Mouse (Mus musculus): Measurements from ENCODE around the gene Pik3c2a. TPM values are rescaled to one million over a fixed set of nuclear protein-coding genes. Genes with fewer than 3 reads are reported as not detected.
"Not testable (repeated sequence)": the region's sequence is repeated elsewhere in the genome, so short reads cannot be mapped to it uniquely, and the experiment has no call there.

Gene Pik3c2a
- polyA plus RNA-seq, 1 experiment, result 3.5 TPM

DNA sequence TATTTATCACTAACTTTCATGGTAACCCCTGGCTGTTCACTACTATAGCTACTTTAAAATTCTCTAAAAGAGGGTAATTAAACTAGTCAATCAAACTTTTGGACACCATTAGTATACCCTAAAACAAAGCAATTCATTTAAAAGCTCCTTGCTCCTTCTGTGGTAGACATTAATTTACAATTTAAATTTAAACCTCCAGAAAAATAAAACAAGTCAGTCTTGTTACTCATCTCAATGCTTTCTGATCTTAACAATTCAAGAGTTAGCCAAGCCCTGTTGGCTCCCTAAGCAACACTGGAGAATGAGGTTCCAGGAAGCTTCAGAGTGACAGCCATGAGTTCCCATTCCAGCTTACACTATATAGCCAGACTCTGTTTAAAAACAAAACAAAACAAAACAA, 22.2 kb downstream of the Pik3c2a start:
- no peak for DNase-seq (ENCODE audit: low read depth, low spot score)

DNA sequence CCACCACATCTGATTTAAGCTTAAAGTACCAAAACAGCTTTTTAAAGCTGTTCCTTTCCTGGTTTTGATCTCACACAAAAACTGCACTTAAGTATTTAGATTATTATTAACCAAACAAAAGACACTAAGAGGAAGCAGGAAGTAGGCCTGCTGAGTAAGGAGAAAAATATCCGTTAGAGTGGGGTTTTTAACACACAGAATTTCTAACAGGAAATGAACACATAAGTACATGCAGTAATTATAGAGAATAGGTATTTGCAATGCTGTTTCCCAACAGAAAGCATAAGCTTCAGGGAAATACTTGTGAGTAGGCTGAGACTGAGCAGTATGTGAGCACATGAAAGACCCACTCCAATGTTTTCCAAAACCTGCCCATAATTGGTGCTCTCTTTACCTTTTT, 33.8 kb downstream of the Pik3c2a start:
- 7% methylated on average over 1 of the region's 1 CpGs for WGBS
- no peak for DNase-seq (ENCODE audit: low read depth, low spot score)

DNA sequence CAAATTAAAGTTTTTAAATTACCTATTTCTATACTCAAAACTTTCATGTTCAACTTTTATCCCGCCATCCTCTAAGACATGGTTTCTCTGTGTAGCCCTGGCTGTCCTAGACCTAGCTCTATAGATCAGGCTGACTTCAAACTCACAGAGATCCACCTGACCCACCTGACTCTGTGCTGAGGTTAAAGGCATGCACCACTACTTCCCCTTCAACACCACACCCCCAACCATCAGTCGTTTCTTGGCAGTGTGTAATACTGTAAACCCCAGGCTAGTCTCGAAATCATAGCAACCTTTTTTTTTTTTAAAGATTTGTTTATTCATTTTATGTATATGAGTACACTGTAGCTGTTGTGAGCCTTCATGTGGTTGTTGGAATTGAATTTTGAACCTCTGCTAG, 50.9 kb downstream of the Pik3c2a start:
- no peak for DNase-seq (ENCODE audit: low read depth, low spot score)
- WGBS, result 55% methylated on average over 3 of the region's 3 CpGs

DNA sequence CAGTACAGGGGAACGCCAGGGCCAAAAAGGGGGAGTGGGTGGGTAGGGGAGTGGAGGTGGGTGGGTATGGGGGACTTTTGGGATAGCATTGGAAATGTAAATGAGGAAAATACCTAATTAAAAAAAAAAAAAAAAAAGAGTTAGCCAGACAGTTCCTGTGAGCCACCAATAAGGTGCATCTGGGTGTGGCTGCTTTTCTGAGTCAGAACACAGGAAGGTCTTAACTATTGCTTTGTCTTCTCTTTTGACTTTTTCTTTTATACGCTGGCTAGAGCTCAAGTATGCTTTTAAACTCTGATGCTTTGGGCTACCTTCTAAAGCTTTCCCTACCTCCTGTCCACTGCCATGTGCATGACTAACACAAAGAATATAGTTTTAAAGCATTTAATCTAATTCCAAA, 55.9 kb downstream of the Pik3c2a start:
- WGBS, result 92% methylated on average over 2 of the region's 2 CpGs
- DNase-seq (ENCODE audit: low read depth, low spot score), result not testable (repeated sequence)

DNA sequence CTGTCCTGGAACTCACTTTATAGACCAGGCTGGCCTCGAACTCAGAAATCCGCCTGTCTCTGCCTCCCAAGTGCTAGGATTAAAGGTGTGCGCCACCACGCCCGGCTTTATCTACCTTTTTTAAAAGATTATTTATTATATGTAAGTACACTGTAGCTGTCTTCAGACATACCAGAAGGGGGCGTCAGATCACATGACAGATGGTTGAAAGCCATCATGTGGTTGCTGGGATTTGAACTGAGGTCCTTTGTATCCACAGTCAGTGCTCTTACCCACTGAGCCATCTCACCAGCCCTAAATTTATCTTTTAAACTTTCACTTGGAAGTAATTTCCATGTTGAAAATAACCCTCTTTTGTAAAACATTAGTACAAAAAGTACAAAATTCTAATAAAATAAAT, 64.1 kb downstream of the Pik3c2a start:
- not testable (repeated sequence) for DNase-seq (ENCODE audit: low read depth, low spot score)
- WGBS, result 92% methylated on average over 6 of the region's 6 CpGs

DNA sequence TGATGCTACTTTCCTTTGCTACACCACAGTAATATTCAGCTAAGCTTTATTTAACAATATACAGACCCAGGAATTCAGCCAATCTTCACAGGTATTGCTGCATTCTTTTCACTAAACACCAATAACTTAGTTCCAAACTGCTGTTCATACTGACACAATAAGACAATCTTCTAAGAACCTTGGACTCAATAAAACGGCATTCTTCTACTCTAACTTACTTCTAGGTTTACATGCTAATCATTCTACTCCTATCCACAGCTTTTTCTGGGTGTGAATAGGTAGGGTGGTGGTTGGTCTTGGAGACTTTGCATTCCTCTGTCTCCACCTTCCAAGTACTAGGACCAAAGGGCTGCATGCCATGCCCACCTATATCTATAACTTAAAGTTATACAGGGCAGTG, 69.0 kb downstream of the Pik3c2a start:
- 42% methylated on average over 1 of the region's 1 CpGs for WGBS
- peak; percentile 53 for DNase-seq (ENCODE audit: low read depth, low spot score)

DNA sequence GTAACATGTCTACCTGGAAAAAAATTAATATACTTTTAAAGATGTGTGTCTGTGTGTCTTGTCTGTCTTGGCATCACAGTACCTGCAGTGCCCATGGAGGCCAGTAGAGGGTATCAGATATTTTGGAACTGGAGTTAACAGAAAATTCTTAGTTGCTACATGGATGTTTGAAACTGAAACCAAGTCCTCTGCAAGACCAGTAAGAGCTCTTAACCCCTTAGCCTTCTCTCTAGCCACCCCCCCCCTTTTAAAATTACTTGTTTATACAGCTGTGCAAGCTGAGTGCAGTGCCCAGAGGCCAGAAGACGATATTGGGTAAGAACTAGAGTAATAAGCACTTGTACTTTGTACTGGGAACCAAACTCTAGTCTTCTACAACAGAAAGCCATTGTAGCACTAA, 107.0 kb downstream of the Pik3c2a start:
- DNase-seq (ENCODE audit: low read depth, low spot score), result peak; percentile 39
- WGBS, result 5% methylated on average over 1 of the region's 1 CpGs

DNA sequence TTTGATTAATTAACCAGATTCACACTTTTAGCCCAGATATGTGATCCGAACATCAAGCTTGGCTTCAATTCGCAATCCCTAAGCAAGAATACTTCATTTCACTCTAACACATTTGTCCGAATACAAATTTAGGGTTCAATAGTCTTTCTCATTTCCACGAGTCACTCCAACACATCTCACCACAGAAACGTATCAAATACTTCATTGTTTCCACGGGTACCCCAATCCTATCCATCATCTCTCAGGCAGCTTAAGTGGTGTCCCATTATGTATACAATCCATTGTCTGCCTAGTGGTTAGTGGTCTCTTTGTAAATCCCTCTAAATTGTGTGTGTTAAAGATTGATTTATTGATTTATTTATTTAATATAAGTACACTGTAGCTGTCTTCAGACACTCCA, 108.1 kb downstream of the Pik3c2a start:
- no peak for DNase-seq (ENCODE audit: low read depth, low spot score)
- WGBS, result 78% methylated on average over 6 of the region's 6 CpGs

DNA sequence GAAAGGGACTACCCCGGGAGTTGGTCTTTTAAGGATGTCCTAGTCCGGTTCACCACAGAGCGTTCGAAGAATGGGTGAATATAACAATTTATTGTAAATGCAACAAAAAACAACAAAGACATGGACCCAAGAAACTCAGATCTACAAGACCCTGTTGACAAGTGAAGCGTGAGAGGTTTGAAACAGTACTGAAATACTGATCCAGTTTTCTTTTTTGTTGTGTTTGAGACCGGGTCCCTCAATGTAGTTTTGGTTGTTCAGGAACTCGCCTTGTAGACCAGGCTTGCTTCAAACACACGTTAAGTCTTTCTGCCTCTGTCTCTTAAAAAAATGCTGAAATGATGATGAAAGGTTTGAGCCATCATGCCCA, 108.6 kb downstream of the Pik3c2a start:
- WGBS, result 11% methylated on average over 8 of the region's 8 CpGs
- DNase-seq (ENCODE audit: low read depth, low spot score), result no peak

DNA sequence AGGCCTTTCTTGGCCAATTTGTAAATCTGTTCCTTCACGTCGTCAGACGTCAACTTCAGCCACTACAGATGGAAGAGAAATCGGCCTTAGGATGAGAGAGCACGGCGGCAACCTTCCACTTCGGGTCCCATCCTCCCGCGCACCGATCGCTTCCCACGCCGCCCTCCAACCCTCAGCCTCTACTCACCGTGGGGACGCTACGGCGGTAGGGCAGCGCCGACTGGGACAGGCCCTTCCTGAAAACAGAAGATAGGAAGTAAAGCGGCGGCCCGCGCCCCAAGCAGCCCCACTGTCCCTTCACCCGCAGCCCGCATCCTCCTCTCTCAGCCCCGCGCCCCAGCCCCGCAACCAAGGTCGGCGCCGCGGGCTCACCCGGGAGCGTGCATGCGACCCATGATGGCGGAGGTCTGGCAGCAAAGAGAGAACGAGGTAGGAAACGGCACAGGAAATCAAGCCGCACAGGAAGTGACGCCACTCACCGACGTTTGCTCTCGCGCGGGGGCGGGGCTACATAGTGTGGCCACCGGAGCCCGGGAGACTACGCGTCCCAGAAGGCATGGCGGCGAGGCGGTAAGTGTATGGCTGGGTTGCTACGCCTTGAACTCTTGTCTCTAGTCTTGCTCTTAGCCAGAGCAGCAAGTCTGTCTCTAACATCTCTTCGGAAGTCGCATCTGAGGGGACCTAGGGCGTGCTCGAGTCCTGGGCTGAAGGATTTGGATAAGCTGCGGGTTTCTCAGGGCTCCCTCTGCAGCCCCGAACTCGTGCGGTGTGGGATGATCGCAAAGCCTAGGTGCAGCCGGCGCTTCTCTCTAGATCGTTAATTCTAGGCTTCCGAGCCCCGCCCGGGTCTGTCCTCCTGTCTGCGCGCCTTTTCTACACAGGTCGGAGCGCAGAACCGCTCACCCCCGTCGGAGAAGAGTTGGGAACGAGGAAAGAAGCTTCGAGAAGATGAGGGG, 109.3 kb downstream of the Pik3c2a start, which contains the start of gene Rps13:
Rps13 (minus strand) TSS at position 483 of the 956 bp plus-strand sequence.
- under 1% methylated on average over 78 of the region's 78 CpGs for WGBS

DNA sequence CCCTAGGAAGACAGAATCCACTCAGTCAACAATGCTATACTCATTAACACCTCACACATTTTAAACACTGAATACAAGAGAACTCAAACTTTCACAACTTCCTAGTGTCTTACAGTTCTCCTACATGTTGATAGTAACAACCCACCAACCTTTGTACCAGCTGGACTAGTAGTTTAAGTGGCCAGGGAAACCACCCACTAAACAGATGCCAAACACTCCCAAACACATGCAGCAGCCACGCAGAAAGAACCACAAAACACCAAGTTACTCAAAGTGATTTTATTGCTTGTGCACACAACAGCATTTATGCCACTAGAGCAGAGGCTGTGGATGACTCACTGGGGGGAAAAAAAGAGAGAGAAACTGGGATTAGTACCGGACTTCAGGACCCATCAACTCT, 112.0 kb downstream of the Pik3c2a start:
- no peak for DNase-seq (ENCODE audit: low read depth, low spot score)
- 41% methylated on average over 2 of the region's 2 CpGs for WGBS

More for the DNA sequence above, 109.3 kb downstream of the Pik3c2a start, which contains the start of gene Rps13:
- DNase-seq (ENCODE audit: low read depth, low spot score), result peak; percentile 85

DNA sequence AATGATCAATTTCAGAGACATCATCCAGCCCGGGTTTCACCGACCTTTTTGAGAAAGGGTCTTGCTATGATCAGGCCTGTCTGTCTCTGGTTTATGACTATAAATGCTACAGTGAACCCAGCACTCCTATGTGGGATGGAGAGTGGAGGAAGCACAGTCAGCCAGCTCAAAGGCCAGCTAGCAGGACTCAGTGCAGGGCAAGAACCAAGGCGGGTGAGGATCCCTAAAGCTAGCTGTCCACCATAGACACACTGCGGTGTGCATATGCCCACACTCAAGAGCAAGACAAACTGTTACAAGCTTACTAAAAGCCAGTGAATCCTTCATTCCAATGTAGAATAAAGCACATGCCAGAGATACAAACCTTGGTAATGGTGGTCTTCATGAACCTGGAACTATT, 113.4 kb downstream of the Pik3c2a start:
- DNase-seq (ENCODE audit: low read depth, low spot score), result no peak
- WGBS, result 82% methylated on average over 4 of the region's 4 CpGs

DNA sequence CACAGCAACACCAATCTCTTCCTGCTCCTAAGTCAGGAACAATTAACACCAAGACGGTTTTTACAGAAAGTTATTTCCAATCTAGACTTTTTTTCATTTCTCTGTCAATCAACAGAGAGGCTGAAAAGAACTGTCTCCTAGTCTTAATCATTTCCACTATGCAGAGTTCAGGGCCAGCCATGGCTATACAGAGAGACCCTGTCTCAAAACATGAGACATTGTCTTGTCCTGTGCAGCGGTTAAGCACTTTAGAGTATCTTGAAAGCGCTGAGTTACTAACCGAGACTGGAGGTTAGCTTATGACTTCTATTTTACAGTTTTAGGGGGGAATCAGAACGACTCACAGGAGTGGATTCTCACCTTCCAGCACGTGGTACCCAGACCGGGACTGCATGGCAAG, 114.5 kb downstream of the Pik3c2a start:
- WGBS, result 58% methylated on average over 7 of the region's 7 CpGs
- no peak for DNase-seq (ENCODE audit: low read depth, low spot score)

DNA sequence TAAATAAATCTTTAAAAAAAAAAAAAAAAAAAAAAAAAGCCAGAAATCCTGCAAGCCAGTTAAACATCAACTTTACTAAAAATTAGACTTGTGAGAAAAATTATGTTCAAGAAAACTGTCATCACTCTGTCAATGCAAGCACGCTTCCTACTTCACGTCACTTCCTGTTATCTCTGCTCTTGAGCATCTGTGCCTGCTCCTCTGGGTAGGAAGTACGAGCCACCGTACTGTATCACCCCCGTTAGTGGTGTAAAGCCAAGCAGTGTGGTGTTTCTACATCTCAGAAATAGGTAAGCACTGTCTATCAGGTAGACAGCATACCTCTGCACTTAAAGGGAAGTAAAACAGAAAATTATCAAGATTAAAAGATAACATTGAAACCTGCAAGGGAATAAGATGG, 115.3 kb downstream of the Pik3c2a start:
- DNase-seq (ENCODE audit: low read depth, low spot score), result no peak
- 81% methylated on average over 5 of the region's 5 CpGs for WGBS

DNA sequence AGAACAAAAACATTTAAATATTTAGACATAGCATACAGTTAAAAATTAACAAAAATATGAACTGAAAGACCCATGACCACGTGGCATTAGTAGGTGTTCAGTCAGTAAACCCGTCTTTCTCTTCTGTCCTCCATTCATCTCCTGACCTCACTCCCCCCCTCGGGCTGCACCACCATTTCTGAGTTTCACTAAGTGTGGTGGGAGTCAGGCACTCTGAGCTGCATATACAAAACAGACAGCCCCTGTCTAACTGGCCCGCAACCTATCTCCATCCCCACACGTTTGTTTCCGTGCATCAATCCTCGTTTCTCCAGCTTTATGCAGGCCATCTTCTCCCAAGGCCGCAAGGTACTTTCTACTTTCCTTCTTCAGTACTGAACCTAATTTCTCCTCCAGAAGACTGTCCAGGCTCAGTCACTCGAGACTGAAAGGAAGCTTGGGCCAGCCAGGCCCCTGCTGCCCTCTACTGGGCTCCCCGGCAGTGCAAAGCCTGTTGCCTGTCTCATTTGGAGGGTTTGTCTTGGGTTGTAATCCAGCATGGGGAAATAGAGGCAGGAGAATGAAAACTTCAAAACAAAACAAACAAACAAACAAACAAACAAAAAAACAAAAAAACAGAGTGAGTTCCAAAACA, 119.8 kb downstream of the Pik3c2a start:
- 23% methylated on average over 10 of the region's 10 CpGs for WGBS
- DNase-seq (ENCODE audit: low read depth, low spot score), result no peak

DNA sequence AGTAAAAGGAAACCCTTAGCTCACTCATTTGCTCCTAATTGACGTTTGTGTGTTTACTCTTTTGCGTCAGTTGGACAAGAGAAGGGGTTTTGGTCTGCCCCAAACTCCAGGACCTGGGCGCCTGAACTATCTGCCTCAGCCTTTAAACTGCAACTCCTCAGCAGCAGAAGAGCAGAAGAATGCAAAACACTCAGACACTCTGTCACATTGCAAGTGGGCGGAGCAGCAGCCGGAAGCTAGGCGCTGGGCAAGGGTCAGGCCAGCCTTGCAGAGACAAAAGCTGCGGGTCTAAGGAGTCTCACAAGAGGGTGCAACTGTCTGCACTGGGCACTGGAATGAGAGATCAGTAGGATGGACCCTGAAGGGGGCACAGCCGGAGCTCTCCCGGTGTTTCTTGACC, 133.8 kb downstream of the Pik3c2a start:
- DNase-seq (ENCODE audit: low read depth, low spot score), result peak; percentile 63
- 15% methylated on average over 9 of the region's 9 CpGs for WGBS

DNA sequence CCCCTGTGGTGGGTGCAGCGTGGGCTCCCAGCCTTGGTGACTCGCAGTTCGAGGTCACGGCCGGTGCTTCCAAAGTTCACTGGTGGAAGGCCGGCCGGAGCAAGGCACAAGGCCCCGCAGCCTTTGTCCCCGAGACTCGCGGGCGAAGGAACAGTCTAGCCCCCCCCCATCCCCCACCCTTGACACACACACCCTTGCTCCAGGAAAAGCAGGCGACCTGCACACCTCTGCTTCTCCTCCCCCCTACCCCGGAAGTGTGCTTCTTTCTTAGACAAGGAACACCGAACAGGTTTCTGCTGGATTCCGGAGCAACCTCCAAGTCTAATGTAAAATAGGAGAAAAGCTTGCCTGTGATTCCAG, 134.6 kb downstream of the Pik3c2a start:
- DNase-seq (ENCODE audit: low read depth, low spot score), result peak; percentile 45

DNA sequence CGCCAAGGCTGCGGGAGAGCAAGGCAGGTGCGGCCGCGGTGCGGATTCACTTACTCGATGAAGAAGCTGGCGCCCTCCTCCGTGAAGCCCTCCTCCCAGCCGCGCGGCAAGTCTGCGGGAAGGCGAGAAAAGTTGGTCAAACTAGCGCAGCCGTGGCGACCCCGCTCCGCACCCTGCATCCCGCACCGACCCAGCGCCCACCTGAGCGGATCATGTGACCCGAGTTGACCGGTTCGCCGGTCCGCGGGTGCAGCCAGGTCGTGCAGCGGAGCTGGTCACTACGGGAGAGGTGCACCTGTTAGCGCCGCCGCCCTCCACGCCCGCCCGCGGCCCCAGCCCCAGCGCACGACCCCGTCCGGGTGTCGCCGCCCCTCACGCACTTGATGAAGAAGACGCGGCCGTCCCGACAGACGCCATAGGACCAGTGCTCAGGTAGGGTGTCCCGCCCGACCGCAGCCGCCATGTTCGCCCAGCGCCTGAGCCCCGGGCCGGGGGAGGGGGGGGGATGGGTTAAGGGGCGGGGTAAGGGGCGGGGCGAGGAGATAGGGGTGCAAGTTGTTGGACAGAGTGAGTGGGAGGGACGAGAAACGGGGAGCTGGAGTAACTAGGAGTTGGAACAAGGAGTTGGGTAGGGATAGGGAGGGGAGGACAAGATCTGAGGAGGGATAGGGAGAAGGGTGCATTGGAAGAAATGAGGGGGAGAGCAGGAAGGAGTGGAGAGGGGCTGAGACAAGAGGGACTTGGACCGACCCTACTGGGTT, 135.2 kb downstream of the Pik3c2a start, which contains the start of gene Plekha7:
Plekha7 (minus strand) TSS at position 506 of the 761 bp plus-strand sequence.
- DNase-seq (ENCODE audit: low read depth, low spot score), result peak; percentile 60
- WGBS, result under 1% methylated on average over 63 of the region's 65 CpGs

More for the DNA sequence above, 134.6 kb downstream of the Pik3c2a start:
- WGBS, result 3% methylated on average over 16 of the region's 16 CpGs

DNA sequence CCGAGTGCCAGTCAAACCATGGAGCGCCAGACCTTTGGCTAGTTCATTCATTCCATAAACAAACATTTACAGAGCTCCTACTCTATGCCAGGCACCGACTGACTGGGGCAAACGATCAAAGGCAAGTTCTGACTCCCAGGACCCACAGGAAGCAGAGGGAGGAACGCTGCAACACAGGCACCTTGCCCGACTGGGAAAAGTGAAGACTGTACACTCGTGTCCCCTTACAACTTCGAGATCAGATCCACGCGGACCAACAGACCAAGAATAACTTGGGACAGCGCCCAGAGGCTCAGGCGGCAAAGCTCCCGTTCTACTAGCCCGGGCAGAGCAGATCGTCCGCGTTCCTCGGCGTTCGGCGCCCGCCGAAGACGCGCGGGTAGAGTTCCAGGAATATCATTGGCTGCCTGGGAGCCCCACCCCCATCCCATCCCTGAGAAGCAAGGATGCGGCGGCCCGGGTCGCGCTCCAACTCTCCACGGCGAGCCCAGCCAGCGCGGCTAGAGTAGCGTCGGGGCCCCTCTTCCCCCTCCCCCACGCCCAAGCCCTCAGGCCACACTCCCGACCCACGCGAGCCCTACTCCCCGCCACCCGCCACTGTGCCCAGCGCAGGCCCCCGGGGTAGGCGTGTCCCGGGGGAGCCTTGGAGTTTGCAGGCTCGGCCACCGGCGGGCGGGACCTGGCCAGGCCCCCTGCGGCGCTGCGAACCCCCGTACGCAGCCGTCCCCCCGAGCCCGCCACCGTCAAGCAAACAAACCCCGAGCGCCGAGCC, 136.0 kb downstream of the Pik3c2a start:
- no peak for DNase-seq (ENCODE audit: low read depth, low spot score)
- under 1% methylated on average over 63 of the region's 63 CpGs for WGBS
